Mouse (Mus musculus) embryonic fibroblast, embryonic 13.5 days (primary cell): Measurements from ENCODE around the gene Selenbp2.

Source experiments
- CTCF ChIP-seq: IDR thresholded peaks from 2 replicates; pipeline ENCODE4 v1.5.1; 2011; ENCODE audit warnings: mild to moderate bottlenecking, control low read depth, low read length, moderate library complexity, borderline replicate concordance; ENCODE audit not compliant: insufficient read depth
- POLR2A ChIP-seq: IDR thresholded peaks from 2 replicates; pipeline ENCODE4 v1.6.1; 2011; ENCODE audit warnings: low read depth, mild to moderate bottlenecking, control low read depth, low read length, moderate library complexity

DNA sequence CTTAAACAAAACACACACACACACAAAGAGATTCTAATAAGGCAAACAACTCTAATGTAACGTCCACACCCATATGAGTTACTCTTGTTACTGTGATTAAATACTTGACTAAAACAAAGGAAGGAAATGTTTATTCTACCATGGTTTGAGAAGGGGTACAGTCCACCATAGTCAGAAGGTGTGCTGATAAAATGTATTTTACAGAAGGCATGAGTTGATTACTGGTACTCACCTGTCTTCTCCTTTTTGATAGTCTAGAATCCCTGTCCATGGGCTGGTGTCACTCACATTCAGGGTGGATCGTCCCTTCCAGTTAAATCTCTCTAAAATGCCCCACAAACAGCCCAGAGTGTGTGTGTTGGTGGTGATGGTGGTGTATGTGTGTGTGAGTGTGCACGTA lies 9.5 kb downstream of the Selenbp2 start:
- no peak for TF ChIP-seq POLR2A
- no peak for TF ChIP-seq CTCF
